Mouse (Mus musculus): ENCODE results near the gene Krt14.

DNA sequence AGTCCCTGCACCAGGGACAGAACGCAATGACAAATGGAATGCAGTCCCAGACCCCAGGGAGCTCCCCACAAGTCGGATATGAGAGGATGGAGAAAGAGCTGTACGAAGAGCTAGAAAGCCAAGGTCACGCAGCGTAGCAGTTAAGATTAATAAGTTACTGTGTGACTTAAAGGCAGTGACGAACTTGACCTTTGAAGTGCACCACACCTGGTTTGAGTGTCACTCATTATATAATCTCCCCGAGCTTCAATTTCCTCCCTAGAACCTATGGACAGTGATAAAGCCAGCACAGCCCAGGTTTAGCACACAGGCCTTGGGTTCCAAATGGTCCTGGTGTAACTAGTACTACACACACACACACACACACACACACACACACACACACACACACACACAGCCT is 43.0 kb downstream of the Krt14 start:
- TF ChIP-seq CTCF (IDR thresholded peaks at IDR 0.05) (no peak), EP300 (IDR thresholded peaks at IDR 0.05; ENCODE audit: insufficient read depth, low read depth, low read length) (no peak)

Data from heart, adult 2 months (tissue).